Mouse (Mus musculus): ENCODE measurements around the gene Elane. TPM values are rescaled to one million over a fixed set of nuclear protein-coding genes. Genes with fewer than 3 reads are reported as not detected.

Gene Elane
- total and polyA plus RNA-seq, 2 experiments from 2014 or later, result not detected

DNA sequence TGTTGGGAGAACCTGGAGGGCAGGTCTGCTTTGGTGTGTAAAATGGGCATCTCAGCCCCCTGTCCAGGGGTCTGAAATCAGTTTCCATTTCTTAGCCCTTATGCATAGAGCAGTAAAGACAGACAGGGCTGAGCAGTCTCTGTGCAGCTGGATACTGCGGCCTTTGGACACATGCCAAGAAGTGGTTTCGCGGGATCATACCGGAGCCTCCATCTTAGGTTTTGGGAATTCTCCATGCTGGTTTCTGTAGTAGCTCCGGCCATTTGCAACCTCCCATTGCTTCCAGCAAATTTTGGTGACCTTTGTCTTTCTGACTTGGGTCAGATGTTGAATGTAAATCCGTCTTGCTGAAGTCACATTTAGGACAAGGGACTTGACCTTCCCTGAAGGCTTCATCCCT is 42.6 kb upstream of the Elane start:
- Histone ChIP-seq H3K9me3 (ENCODE audit: low read length) (no peaks in the 10 kb centered on the region), H3K9ac (replicated peaks; ENCODE audit: low read length, poor library complexity, severe bottlenecking) (no peak overlapping the region), H3K4me3 (ENCODE audit: low read depth, low read length) (no peak overlapping the region), H3K4me2 (ENCODE audit: low read depth, low read length, poor library complexity, severe bottlenecking) (no peak overlapping the region), H3K27ac (ENCODE audit: low read depth, low read length) (no peak overlapping the region), H3K4me1 (ENCODE audit: insufficient read depth, low read length) (no peaks in the 10 kb centered on the region), H3K36me3 (ENCODE audit: insufficient read depth, low read length) (no peaks in the 10 kb centered on the region), H3K27me3 (ENCODE audit: insufficient read depth, low read length) (no peaks in the 10 kb centered on the region)
- no peak for TF ChIP-seq CTCF (IDR thresholded peaks at IDR 0.05)
- WGBS, result 53% methylated on average over 6 of the region's 6 CpGs
- DNase-seq (ENCODE audit: low spot score) (no peak), ATAC-seq (ENCODE audit: low FRiP score) (no peak)

- no peak overlapping the region for H3K27ac ChIP-seq (ENCODE audit: low read depth, low read length)
- peaks cover 3% of the 10 kb centered on the region for H3K4me1 ChIP-seq (ENCODE audit: insufficient read depth, low read length)
- no peak overlapping the region for H3K9ac ChIP-seq (replicated peaks; ENCODE audit: low read length, poor library complexity, severe bottlenecking)
- WGBS, result 73% methylated on average over 5 of the region's 5 CpGs
- H3K4me3 ChIP-seq (ENCODE audit: low read depth, low read length), result no peak overlapping the region
- no peaks in the 10 kb centered on the region for H3K36me3 ChIP-seq (ENCODE audit: insufficient read depth, low read length)
- ATAC-seq (ENCODE audit: low FRiP score) (no peak), DNase-seq (ENCODE audit: low spot score) (no peak)
- H3K4me2 ChIP-seq (ENCODE audit: low read depth, low read length, poor library complexity, severe bottlenecking), result no peak overlapping the region
- TF ChIP-seq CTCF (IDR thresholded peaks at IDR 0.05), result no peak
- no peaks in the 10 kb centered on the region for H3K27me3 ChIP-seq (ENCODE audit: insufficient read depth, low read length)
- H3K9me3 ChIP-seq (ENCODE audit: low read length), result no peaks in the 10 kb centered on the region
These were observed 39.5 kb upstream of the Elane start for GRCm38 (mm10) chr10:79846553-79846952.

DNA sequence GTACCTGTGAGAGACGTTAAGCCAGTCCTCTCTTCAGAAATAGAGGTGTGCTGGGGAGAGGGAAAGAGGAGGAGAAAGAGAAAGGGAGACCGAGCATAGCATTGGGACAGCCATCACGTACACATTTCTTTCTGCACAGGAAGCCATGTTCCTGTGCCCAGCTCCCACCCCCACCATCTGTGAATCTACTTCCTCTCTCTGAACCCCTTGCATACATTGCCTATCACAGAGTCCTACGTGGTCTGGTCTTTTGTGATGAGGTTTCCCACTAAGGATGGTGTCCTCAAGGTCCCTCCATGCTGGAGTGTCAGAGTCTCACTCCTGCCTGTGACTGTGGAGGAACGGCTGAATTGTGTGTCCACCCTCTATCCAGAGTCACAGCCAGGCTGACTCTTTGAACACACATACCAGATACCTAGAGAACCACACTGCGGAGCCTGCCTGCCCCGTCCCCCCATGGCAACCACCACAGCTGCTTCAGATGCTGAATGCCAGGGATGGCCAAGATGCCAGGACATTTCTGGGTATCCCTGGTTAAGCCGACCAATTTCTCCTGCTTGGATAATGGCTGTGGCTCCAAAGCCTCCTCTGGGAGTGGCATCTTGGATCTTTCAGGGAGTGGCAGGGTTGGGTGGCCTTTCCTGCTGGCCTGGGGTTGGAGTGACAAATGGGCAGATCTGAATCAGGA is 36.0 kb upstream of the Elane start:
- Histone ChIP-seq H3K4me2 (ENCODE audit: low read depth, low read length, poor library complexity, severe bottlenecking) (no peak overlapping the region), H3K36me3 (ENCODE audit: insufficient read depth, low read length) (no peaks in the 10 kb centered on the region), H3K27ac (ENCODE audit: low read depth, low read length) (no peak overlapping the region), H3K9me3 (ENCODE audit: low read length) (no peaks in the 10 kb centered on the region), H3K27me3 (ENCODE audit: insufficient read depth, low read length) (no peaks in the 10 kb centered on the region), H3K9ac (replicated peaks; ENCODE audit: low read length, poor library complexity, severe bottlenecking) (no peak overlapping the region), H3K4me3 (ENCODE audit: low read depth, low read length) (no peak overlapping the region), H3K4me1 (ENCODE audit: insufficient read depth, low read length) (peaks cover 18% of the 10 kb centered on the region)
- DNase-seq (ENCODE audit: low spot score) (no peak), ATAC-seq (ENCODE audit: low FRiP score) (no peak)
- WGBS, result 82% methylated on average over 8 of the region's 8 CpGs
- no peak for TF ChIP-seq CTCF (IDR thresholded peaks at IDR 0.05)

GRCm38 (mm10) chr10:79851653-79852052 is 34.4 kb upstream of the Elane start:
- peaks cover 30% of the 10 kb centered on the region for H3K4me1 ChIP-seq (ENCODE audit: insufficient read depth, low read length)
- 83% methylated on average over 3 of the region's 3 CpGs for WGBS
- no peaks in the 10 kb centered on the region for H3K36me3 ChIP-seq (ENCODE audit: insufficient read depth, low read length)
- no peaks in the 10 kb centered on the region for H3K9me3 ChIP-seq (ENCODE audit: low read length)
- ATAC-seq (ENCODE audit: low FRiP score) (no peak), DNase-seq (ENCODE audit: low spot score) (no peak)
- H3K4me2 ChIP-seq (ENCODE audit: low read depth, low read length, poor library complexity, severe bottlenecking), result no peak overlapping the region
- TF ChIP-seq CTCF (IDR thresholded peaks at IDR 0.05), result no peak
- no peak overlapping the region for H3K9ac ChIP-seq (replicated peaks; ENCODE audit: low read length, poor library complexity, severe bottlenecking)
- H3K27me3 ChIP-seq (ENCODE audit: insufficient read depth, low read length), result no peaks in the 10 kb centered on the region
- H3K4me3 ChIP-seq (ENCODE audit: low read depth, low read length), result no peak overlapping the region
- H3K27ac ChIP-seq (ENCODE audit: low read depth, low read length), result peak overlapping the region; percentile 99

DNA sequence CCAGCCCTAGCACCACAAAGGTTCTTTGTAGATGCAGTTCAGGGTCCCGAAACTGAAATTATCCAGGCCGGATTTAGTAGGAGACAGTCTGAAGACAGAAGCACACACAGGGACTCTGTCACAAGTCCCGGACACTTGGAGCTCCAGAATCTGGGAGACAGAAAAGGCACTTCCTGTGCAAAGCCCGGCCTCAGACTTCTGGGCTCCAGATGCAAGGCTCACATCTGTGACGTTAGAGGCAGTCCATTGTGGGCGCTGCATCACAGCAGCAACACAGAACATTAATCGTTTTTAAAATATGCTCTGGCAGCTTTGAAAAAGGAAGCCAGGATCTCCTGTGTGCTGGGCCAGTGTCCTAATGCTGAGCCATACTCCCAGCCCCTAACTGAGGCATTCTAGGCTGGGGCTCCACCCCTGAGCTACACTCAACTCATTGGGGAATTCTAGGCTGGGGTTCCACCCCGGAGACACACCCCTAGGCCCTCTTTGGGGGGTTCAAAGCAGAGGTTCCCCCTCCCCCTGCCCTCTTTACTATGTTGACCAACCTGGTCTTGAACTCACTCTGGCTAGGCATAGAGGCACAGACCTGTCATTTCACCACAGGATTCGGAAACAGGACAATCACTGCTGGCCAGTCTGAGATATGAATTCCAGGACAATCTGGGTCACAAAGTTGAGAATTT is 33.8 kb upstream of the Elane start:
- H3K27ac ChIP-seq (ENCODE audit: low read depth, low read length), result peak overlapping the region; percentile 99
- ATAC-seq (ENCODE audit: low FRiP score) (no peak), DNase-seq (ENCODE audit: low spot score) (no peak)
- no peak for TF ChIP-seq CTCF (IDR thresholded peaks at IDR 0.05)
- no peak overlapping the region for H3K4me3 ChIP-seq (ENCODE audit: low read depth, low read length)
- peak overlapping the region; percentile 58 for H3K4me2 ChIP-seq (ENCODE audit: low read depth, low read length, poor library complexity, severe bottlenecking)
- H3K9me3 ChIP-seq (ENCODE audit: low read length), result no peaks in the 10 kb centered on the region
- peak overlapping the region; percentile 72 for H3K9ac ChIP-seq (replicated peaks; ENCODE audit: low read length, poor library complexity, severe bottlenecking)
- H3K27me3 ChIP-seq (ENCODE audit: insufficient read depth, low read length), result no peaks in the 10 kb centered on the region
- H3K4me1 ChIP-seq (ENCODE audit: insufficient read depth, low read length), result peaks cover 36% of the 10 kb centered on the region
- no peaks in the 10 kb centered on the region for H3K36me3 ChIP-seq (ENCODE audit: insufficient read depth, low read length)
- 57% methylated on average over 9 of the region's 9 CpGs for WGBS

DNA sequence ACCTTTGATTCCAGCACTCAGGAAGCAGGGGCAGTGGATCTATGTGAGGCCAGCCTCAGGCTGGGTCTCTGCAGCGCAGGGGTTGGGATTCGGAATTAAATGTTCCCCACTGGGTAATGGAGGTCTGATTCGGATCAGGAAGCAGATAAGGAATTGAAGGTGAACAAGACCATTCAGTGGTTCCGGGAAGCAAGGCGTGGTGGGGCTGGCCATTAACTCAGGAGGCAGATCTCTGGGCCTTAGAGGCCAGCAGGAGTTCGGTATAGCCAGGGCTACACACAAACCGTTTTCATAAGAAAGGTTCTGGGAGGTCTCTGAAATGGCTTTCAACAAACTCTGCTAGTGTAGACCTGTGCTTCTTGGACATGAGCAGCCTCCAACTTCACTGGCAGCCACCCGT is 33.2 kb upstream of the Elane start:
- ATAC-seq (ENCODE audit: low FRiP score) (no peak), DNase-seq (ENCODE audit: low spot score) (no peak)
- H3K4me3 ChIP-seq (ENCODE audit: low read depth, low read length), result peak overlapping the region; percentile 38
- peak overlapping the region; percentile 99 for H3K27ac ChIP-seq (ENCODE audit: low read depth, low read length)
- peak overlapping the region; percentile 72 for H3K9ac ChIP-seq (replicated peaks; ENCODE audit: low read length, poor library complexity, severe bottlenecking)
- peak overlapping the region; percentile 58 for H3K4me2 ChIP-seq (ENCODE audit: low read depth, low read length, poor library complexity, severe bottlenecking)
- no peaks in the 10 kb centered on the region for H3K9me3 ChIP-seq (ENCODE audit: low read length)
- WGBS, result 13% methylated on average over 8 of the region's 8 CpGs
- TF ChIP-seq CTCF (IDR thresholded peaks at IDR 0.05), result no peak
- H3K4me1 ChIP-seq (ENCODE audit: insufficient read depth, low read length), result peaks cover 41% of the 10 kb centered on the region
- 0 out of 2 replicates have a peak, but pooled peaks cover under 1% of the 10 kb centered on the region for H3K36me3 ChIP-seq (ENCODE audit: insufficient read depth, low read length)
- no peaks in the 10 kb centered on the region for H3K27me3 ChIP-seq (ENCODE audit: insufficient read depth, low read length)

Measured in midbrain, postnatal 0 days (tissue).